Mouse (Mus musculus) heart, postnatal 4 days (tissue): ENCODE results near the gene Gm7168. TPM values are rescaled to one million over a fixed set of nuclear protein-coding genes. Genes with fewer than 3 reads are reported as not detected.
"Not testable (repeated sequence)": the region's sequence is repeated elsewhere in the genome, so short reads cannot be mapped to it uniquely, and the experiment has no call there.

Experiments
- DNase-seq: peaks from one replicate; pipeline ENCODE4 v3.0.0; 2021
- total RNA-seq, 2 experiments: library from RNA; stranded (reverse); gene quantifications; 2 replicates each; pipeline ENCODE4 v1.2.3; 2021

Gene Gm7168
- total RNA-seq, result under 1 TPM; 0.16 to 0.19 TPM

GRCm38 (mm10) chr17:13948073-13948472, at the start of gene Gm7168:
Gm7168 (plus strand) TSS chr17:13948373.
- DNase-seq, result not testable (repeated sequence)

- DNase-seq, result no peak
Measured at GRCm38 (mm10) chr17:13898838-13899237, 49.3 kb upstream of the Gm7168 start.

GRCm38 (mm10) chr17:13899241-13899640, 48.9 kb upstream of the Gm7168 start:
- DNase-seq, result no peak

GRCm38 (mm10) chr17:13903793-13904192, 44.4 kb upstream of the Gm7168 start:
- no peak for DNase-seq

- DNase-seq, result no peak
Measured at GRCm38 (mm10) chr17:13907082-13907481, 41.1 kb upstream of the Gm7168 start.

GRCm38 (mm10) chr17:13907681-13908080, 40.5 kb upstream of the Gm7168 start:
- DNase-seq, result no peak

- DNase-seq, result no peak
Measured at GRCm38 (mm10) chr17:13913951-13914350, 34.2 kb upstream of the Gm7168 start.

GRCm38 (mm10) chr17:13914531-13914930, 33.6 kb upstream of the Gm7168 start:
- peak; percentile 40 for DNase-seq

GRCm38 (mm10) chr17:13920771-13921170, 27.4 kb upstream of the Gm7168 start:
- DNase-seq, result no peak

- DNase-seq, result no peak
Measured at GRCm38 (mm10) chr17:13923418-13923817, 24.8 kb upstream of the Gm7168 start.

GRCm38 (mm10) chr17:13924588-13924987, 23.6 kb upstream of the Gm7168 start:
- no peak for DNase-seq

GRCm38 (mm10) chr17:13925931-13926330, 22.2 kb upstream of the Gm7168 start:
- DNase-seq, result no peak

GRCm38 (mm10) chr17:13930421-13930820, 17.8 kb upstream of the Gm7168 start:
- no peak for DNase-seq

- not testable (repeated sequence) for DNase-seq
Measured at GRCm38 (mm10) chr17:13935364-13935763, 12.8 kb upstream of the Gm7168 start.

- DNase-seq, result no peak
Measured at GRCm38 (mm10) chr17:13937787-13938186, 10.4 kb upstream of the Gm7168 start.

- DNase-seq, result peak; percentile 34
Measured at GRCm38 (mm10) chr17:13938652-13939051, 9.5 kb upstream of the Gm7168 start.

GRCm38 (mm10) chr17:13939231-13939630, 8.9 kb upstream of the Gm7168 start:
- DNase-seq, result not testable (repeated sequence)

GRCm38 (mm10) chr17:13940487-13940886, 7.7 kb upstream of the Gm7168 start:
- DNase-seq, result peak; percentile 26

GRCm38 (mm10) chr17:13951570-13951969, 3.4 kb downstream of the Gm7168 start:
- not testable (repeated sequence) for DNase-seq

- DNase-seq, result not testable (repeated sequence)
Measured at GRCm38 (mm10) chr17:13958129-13958528, 10.0 kb downstream of the Gm7168 start.

- not testable (repeated sequence) for DNase-seq
Measured at GRCm38 (mm10) chr17:13962245-13962644, 14.1 kb downstream of the Gm7168 start.

GRCm38 (mm10) chr17:13965048-13965447, 16.9 kb downstream of the Gm7168 start:
- DNase-seq, result not testable (repeated sequence)

GRCm38 (mm10) chr17:13969917-13970316, 21.7 kb downstream of the Gm7168 start:
- DNase-seq, result not testable (repeated sequence)

GRCm38 (mm10) chr17:13970796-13971195, 22.6 kb downstream of the Gm7168 start:
- DNase-seq, result not testable (repeated sequence)

GRCm38 (mm10) chr17:13987690-13988089, 39.5 kb downstream of the Gm7168 start:
- DNase-seq, result no peak
